Mouse (Mus musculus) embryonic facial prominence, embryonic 12.5 days (tissue): ENCODE measurements around the gene Kat2b. TPM values are rescaled to one million over a fixed set of nuclear protein-coding genes. Genes with fewer than 3 reads are reported as not detected.

ENCODE experiments used
- polyA plus RNA-seq: library from polyadenylated mRNA; unstranded; fragments of >200 nt; fragmentation: Nextera tagmentation; extraction: Ambion mirVana; gene quantifications from 2 replicates; pipeline ENCODE4 v1.2.1, GENCODE M21; 2016

The Kat2b gene
- polyA plus RNA-seq, 1 experiment from 2014 or later = 2.7 TPM

Other genes starting within 250 kb of the Kat2b start
- gene Efhb, start 103.5 kb upstream of the Kat2b start, polyA plus RNA-seq = 0.19 and 0.54 TPM in 2 replicates
- 93.0 and 100 TPM in 2 replicates for gene Rab5a, start 87.6 kb upstream of the Kat2b start, polyA plus RNA-seq
- gene Pp2d1, start 27.4 kb upstream of the Kat2b start, polyA plus RNA-seq = 0.41 and 0.52 TPM in 2 replicates
- gene Sgo1, start 122.5 kb downstream of the Kat2b start, polyA plus RNA-seq = 33.3 and 39.2 TPM in 2 replicates